Mouse (Mus musculus) regulatory T cell (primary cell): ENCODE data around the gene Yap1.

Source experiments
- in situ Hi-C: fragments of 300-600 bp; cut with MboI, MseI; formaldehyde crosslinking; loops from one replicate; pipeline ENCODE4 v1.15.1; 2025; ENCODE audit warnings: high pct_unique_total_duplicates

Gene Yap1

GRCm38 (mm10) chr9:7977587-7977986 is 26.8 kb downstream of the Yap1 start:
- in situ Hi-C loops = no loop called here

- in situ Hi-C loops = no loop called here
These were observed 32.4 kb downstream of the Yap1 start for GRCm38 (mm10) chr9:7971993-7972392.

- in situ Hi-C loops = no loop called here
These were observed 36.4 kb downstream of the Yap1 start for GRCm38 (mm10) chr9:7967980-7968379.

DNA sequence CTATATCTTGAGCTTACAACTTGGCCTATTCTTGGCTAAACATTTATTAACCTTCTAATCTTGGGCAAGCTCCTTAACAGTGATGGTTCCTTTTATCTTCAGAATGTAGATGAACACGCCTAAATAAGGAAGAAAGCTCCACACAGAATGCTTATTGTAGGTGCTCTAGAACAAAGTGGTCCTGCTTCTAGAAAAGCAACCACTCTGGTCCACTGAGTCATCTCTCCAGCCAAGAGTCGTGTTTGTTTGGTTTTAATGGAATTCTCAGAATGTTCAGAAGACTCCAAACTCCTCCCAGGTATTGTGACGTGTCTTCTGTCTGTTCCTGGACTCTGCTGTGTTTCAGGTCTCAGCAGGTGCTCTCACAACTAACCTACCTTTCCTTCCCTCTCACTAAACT is 38.8 kb downstream of the Yap1 start:
- in situ Hi-C loops = no loop called here

- in situ Hi-C loops = no loop called here
These were observed 40.5 kb downstream of the Yap1 start for GRCm38 (mm10) chr9:7963867-7964266.

DNA sequence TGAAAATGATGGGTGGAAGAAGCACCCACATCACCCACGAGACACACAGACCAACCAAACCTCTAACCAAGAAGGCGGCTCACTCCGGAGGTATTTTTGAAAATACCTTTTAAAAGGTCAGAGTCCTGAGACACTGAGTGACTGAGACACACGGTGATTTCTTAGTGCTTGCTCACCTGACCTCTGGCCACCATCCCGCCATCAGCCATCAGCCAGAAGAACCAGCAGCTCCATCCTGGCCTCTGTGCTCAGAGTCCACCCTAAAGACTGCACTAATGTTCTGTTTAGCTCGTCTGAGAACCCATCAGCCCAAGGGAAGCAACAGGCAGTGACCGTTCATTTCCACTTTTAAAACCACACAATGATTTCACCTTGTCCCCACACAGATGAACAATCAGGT is 41.5 kb downstream of the Yap1 start:
- in situ Hi-C loops = no loop called here

- in situ Hi-C loops = no loop called here
These were observed 42.8 kb downstream of the Yap1 start for GRCm38 (mm10) chr9:7961366-7962160.

- in situ Hi-C loops = no loop called here
These were observed 44.0 kb downstream of the Yap1 start for GRCm38 (mm10) chr9:7960382-7960781.

DNA sequence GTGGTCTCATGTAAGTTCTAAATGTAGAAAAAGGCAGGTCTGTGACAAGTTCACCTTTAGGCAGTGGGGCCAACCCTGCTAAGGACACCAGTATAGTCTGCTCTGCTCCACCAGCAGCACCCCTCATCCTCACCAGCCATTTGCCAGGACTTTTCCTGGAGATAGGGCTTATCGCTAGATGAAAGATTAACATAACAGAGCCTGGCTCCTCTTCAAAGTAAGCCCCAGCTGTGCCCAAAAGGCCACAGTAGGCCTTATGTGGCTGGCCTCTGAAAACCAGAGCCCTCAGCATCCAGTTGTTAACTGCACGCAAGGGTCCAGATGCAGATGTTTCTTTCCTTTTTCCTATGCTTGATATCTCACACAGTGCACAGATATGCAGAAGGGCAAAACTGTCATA is 45.1 kb downstream of the Yap1 start:
- in situ Hi-C loops = no loop called here

DNA sequence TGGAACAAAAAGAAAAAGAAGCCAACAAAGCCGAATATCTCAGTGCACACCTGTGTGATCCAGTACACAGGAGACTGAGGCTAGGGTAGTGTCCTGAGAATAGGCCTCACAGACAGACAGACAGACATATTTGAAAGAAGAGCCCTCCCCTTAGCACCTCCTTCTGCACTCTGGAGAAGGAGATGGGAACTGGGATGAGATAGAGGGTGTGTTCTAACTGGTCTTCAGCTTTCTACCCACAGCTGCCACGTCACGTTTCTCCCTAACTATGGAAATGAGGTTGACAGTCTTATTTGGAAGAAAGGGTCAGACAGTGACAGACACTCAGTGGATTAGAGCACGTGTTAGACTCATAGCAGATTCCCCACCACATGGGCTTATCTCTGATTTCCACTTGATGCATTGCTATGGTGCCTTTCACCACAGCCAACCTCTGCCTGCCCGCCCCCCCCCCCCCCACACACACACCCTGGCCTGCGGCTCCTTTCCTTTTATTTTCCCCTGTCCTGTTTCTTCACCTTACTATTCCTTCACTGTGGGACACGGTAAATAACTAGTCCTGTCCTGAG is 46.3 kb downstream of the Yap1 start:
- in situ Hi-C loops = no loop called here

DNA sequence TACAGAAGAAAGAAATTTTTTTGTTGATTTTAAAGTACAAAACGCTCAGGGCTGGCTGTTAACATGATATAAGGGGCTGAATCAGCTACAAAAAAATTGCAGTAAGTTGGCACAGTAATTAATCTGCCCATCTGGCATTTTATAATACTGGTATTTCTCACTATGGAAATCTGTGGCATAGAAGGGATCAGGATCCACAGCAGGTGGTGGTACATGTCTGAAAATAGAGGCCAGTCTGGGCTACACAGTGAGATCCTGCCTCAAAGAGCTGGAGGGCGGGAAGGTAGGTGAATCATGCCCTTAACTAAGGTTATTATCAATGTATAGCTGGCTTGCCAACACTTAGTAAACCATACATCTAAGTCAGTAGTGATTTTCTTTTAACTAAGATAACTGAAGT is 47.0 kb downstream of the Yap1 start:
- in situ Hi-C loops = no loop called here

GRCm38 (mm10) chr9:7956400-7956799 is 48.0 kb downstream of the Yap1 start:
- in situ Hi-C loops = no loop called here

GRCm38 (mm10) chr9:7952886-7953285 is 51.5 kb downstream of the Yap1 start:
- in situ Hi-C loops = no loop called here

DNA sequence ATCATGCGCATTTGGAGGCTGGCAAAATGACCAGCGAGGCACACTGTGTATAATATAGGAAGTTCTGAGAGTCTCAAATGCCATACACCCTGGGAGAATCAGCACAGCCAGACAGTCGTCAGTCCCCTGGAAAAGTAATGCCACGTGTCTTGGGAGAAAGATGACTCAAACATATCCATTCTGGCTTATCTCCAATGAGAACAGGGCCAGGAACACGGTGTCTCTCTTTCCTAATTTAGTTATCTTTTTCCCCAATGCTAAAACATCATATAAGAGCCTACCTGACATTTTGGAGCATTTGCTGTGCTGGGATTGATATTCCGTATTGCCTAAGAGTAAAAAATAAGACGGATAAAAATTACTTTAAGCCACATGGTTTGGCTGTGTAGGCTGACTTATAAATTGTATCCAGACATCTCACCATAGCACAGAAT is 54.2 kb downstream of the Yap1 start:
- in situ Hi-C loops = no loop called here

- in situ Hi-C loops = no loop called here
These were observed 56.5 kb downstream of the Yap1 start for GRCm38 (mm10) chr9:7947946-7948345.

GRCm38 (mm10) chr9:7943796-7944462 is 60.5 kb downstream of the Yap1 start:
- in situ Hi-C loops = no loop called here

DNA sequence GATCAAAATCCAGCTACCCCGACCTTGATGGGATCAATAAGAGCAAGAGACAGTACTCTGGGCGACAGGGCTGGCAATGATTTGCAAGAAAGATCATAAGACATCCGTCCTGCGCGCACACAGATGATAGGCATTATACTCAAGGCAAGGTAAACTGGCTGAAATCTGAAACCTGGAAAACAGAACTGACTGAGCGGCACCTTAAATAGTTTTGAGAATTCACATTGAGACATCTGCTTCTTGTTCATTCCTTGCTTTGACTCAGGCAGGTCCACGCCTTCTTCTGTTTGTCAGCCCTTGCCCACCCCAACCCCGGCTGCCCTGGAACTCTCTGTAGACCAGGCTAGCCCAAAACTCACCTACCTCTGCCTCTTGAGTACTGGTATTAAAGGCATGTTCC is 61.7 kb downstream of the Yap1 start:
- in situ Hi-C loops = no loop called here

DNA sequence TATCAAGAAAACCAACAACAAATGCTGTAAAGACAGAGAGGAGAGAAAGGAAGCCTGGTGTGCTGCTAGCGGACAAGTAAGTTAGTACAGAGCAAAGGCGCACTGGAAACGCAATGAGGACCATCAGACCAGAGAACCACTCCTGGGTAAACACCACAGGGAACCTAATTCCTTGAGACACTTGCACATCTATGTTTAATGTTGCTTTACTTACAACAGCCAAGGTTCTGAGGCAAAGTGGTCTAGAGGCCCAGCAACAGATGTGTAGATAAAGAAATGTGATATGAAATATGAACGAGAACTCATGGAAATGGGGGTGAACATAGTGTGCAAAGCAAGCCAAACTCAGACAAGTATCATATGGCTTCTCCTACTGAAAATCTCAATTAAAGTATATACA is 64.3 kb downstream of the Yap1 start:
- in situ Hi-C loops = no loop called here

DNA sequence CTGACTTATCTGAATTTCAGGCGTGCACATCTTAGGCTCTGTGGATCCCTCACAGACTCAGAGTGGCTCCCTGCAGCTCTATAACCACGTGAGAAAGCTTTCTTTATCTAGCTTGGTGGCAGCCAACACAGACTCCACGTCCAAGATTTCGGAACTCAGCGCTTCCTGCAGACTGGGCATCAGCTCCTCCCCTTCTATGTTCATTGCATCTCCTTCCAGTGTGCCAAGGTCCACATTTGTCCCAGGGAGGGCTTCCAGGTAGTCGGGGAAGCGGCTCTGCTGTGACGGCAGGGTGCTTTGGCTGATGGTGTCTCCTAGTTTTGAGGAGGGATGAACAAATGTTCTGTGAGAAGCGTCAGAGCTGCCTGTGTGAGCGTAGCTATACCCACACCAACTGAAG is 70.0 kb downstream of the Yap1 start:
- in situ Hi-C loops = no loop called here

DNA sequence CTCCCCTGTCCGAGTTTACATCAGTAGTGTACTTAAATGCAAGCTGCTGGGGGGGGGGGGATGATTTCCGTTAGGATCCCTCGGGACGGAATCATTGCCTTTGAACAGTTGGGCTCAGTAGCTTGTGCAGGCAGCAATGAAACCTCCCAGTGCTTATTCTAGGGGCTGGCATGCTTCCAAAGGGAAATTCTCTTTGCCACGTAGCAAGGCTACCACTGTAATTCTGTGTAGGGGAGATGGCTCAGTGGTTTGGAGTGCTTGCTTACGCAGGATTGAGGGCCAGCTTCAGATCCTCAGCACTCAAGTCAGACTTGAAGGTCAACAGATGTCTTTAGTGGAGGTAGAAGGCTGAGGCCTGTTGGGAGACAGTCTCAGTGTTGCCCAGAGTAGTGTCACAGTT is 74.8 kb downstream of the Yap1 start:
- in situ Hi-C loops = no loop called here

DNA sequence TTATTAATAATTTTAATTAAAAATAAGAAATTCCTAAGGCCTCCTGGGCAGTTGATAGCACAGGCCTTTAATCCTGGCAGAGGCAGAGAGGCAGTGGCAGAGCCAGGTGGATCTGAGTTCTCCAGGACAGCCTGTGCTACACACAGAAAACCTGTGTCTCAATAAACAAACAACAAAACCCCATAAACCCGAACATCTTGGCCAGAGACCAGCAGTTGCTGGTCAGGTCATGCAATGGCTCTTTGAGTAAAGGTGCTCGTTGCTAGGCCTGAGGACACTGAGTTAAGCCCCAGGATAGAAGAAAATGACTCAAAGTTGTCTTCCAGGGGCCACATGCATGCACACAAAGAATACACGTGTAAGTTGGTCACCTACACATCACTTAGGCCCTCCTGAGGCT is 75.5 kb downstream of the Yap1 start:
- in situ Hi-C loops = no loop called here

DNA sequence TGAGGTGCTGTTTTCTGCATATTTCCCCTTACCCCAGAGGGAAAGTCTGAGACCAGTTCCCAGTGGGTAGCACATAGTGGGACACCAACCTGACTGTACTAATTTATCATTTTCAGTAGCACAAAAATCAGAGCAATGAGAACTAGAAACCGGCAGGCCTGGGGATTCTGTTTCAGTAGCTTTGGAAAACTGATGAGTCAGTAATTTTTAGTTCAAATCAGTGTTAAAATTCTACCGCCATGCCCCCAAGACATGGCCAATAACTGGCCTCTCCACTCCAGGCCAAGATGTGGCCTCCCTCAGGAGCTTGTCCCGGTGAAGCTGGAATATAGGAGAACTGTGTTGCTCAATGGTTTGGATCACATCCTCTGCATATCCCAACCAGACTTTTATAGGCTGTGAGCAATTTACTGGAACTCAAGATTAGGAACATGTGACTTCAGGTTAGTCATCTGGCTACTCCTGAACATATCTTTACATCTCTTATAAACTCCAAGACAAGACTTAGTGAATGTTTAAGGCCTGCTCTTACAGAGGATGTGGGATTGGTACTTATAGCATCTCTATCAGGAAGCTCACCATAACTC is 76.1 kb downstream of the Yap1 start:
- in situ Hi-C loops = no loop called here

GRCm38 (mm10) chr9:7914925-7915324 is 89.5 kb downstream of the Yap1 start:
- in situ Hi-C loops = no loop called here
